Mouse (Mus musculus): Measurements from ENCODE around the gene Cenpv. TPM values are rescaled to one million over a fixed set of nuclear protein-coding genes. Genes with fewer than 3 reads are reported as not detected.

The Cenpv gene
- total and polyA plus RNA-seq, 2 experiments: 20.5 to 32.6 TPM

DNA sequence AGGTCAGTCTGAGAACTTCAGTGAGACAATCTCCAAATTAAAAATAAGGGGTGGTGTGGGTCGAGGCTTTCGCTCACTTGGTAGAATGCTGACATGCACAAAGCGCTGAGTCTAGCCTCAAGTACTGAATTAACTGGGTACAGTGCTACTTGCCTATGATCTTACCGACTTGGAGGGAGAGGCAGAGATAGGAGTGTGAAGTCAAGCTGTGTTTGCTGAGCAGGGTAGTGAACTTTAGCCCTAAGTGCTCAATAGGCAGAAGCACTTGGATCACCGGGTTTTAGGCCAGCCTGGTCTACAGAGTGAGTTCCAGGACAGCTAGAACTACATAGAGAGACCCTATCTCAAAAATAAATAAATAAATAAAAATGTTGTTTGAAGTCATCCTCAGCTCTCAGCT is 18.1 kb upstream of the Cenpv start:
- TF ChIP-seq POLR2A (IDR thresholded peaks at IDR 0.05; ENCODE audit: extremely low read depth, insufficient read depth, low read length) (no peak), CTCF (IDR thresholded peaks at IDR 0.05; ENCODE audit: low read depth, low read length) (no peak)
- H3K27ac ChIP-seq (replicated peaks; ENCODE audit: insufficient read depth, low read depth, low read length): no peak overlapping the region

DNA sequence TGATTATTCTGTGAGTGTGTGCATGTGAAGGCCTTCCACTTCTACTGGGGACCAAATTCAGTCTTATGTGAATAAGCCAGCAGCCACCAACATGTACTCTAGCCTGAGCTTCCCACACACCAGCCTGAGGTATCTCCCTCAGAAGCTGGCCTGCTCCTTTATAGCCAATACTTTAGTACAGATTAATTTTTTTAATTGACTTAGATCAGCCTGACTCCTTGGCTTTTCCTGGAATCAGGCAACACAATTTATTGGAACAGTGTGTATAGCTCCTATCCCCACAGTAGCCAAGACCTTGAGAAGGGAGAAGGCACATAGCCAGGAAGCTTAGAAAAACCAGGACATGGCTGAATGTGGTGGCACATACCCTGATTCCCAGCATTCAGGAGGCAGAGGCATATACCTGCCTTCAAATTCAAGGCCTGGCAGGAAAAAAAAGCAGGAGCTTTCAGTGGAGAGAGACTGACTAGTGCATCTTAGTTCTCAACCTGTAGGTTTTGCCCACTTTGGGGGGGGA is 16.9 kb upstream of the Cenpv start:
- Histone ChIP-seq H3K36me3 (ENCODE audit: control insufficient read depth, insufficient read depth, low read length) (peaks cover 14% of the 10 kb centered on the region), H3K79me2 (ENCODE audit: control insufficient read depth, insufficient read depth, low read length) (peaks cover 4% of the 10 kb centered on the region; the same call in 1 of the 2 replicates), H3K9ac (ENCODE audit: low read depth, low read length) (no peak overlapping the region), H3K4me3 (ENCODE audit: insufficient read depth, low read depth, low read length) (no peak overlapping the region), H3K4me1 (ENCODE audit: control insufficient read depth, insufficient read depth, low read length) (peaks cover 21% of the 10 kb centered on the region), H3K27me3 (ENCODE audit: control insufficient read depth, insufficient read depth, low read length) (no peaks in the 10 kb centered on the region), H3K27ac (replicated peaks; ENCODE audit: insufficient read depth, low read depth, low read length) (no peak overlapping the region)
- TF ChIP-seq CTCF (IDR thresholded peaks at IDR 0.05; ENCODE audit: low read depth, low read length) (no peak), POLR2A (IDR thresholded peaks at IDR 0.05; ENCODE audit: extremely low read depth, insufficient read depth, low read length) (no peak)
- DNase-seq (ENCODE audit: extremely low read depth, low read depth, low spot score): peak; percentile 60

More for the DNA sequence above, 18.1 kb upstream of the Cenpv start:
- Histone ChIP-seq H3K4me3 (ENCODE audit: insufficient read depth, low read depth, low read length) (no peak overlapping the region), H3K79me2 (ENCODE audit: control insufficient read depth, insufficient read depth, low read length) (no peaks in the 10 kb centered on the region), H3K4me1 (ENCODE audit: control insufficient read depth, insufficient read depth, low read length) (peaks cover 21% of the 10 kb centered on the region), H3K36me3 (ENCODE audit: control insufficient read depth, insufficient read depth, low read length) (peaks cover 14% of the 10 kb centered on the region), H3K27me3 (ENCODE audit: control insufficient read depth, insufficient read depth, low read length) (no peaks in the 10 kb centered on the region), H3K9ac (ENCODE audit: low read depth, low read length) (no peak overlapping the region)
- peak; percentile 86 for DNase-seq (ENCODE audit: extremely low read depth, low read depth, low spot score)
- WGBS: 25% methylated on average over 5 of the region's 5 CpGs

DNA sequence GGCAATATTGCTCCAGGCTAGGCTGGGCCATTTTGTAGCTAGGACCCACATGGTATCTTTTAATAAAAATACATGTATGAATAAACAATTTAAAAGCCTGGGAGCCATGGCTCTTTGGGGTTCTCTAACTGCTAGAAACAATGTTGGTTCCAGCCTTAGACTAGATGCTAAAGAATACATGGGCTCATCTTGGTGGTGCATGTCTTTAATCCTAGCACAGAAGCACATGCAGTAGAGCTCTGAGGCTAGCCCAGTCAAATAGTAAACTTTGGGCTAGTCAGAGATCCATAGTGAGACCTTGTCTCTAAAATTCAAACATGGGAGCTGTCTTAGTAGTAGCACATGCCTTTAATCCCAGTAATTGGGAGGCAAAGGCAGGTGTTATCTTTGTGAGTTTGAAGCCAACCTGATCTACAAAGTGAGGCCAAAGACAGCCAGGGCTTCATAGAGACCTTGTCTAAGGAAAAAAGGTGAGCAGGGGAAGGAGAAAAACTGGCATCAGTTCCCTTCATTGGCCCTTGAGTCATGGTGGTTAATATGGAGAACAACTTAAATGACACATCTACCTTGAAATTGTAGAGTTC is 16.0 kb upstream of the Cenpv start:
- no peak overlapping the region for H3K27ac ChIP-seq (replicated peaks; ENCODE audit: insufficient read depth, low read depth, low read length)
- no peak overlapping the region for H3K4me3 ChIP-seq (ENCODE audit: insufficient read depth, low read depth, low read length)
- H3K36me3 ChIP-seq (ENCODE audit: control insufficient read depth, insufficient read depth, low read length): peaks cover 14% of the 10 kb centered on the region
- DNase-seq (ENCODE audit: extremely low read depth, low read depth, low spot score): peak; percentile 46
- H3K4me1 ChIP-seq (ENCODE audit: control insufficient read depth, insufficient read depth, low read length): peaks cover 21% of the 10 kb centered on the region
- H3K79me2 ChIP-seq (ENCODE audit: control insufficient read depth, insufficient read depth, low read length): peaks cover 4% of the 10 kb centered on the region; the same call in 1 of the 2 replicates
- H3K9ac ChIP-seq (ENCODE audit: low read depth, low read length): no peak overlapping the region
- H3K27me3 ChIP-seq (ENCODE audit: control insufficient read depth, insufficient read depth, low read length): no peaks in the 10 kb centered on the region
- TF ChIP-seq POLR2A (IDR thresholded peaks at IDR 0.05; ENCODE audit: extremely low read depth, insufficient read depth, low read length) (no peak), CTCF (IDR thresholded peaks at IDR 0.05; ENCODE audit: low read depth, low read length) (no peak)

DNA sequence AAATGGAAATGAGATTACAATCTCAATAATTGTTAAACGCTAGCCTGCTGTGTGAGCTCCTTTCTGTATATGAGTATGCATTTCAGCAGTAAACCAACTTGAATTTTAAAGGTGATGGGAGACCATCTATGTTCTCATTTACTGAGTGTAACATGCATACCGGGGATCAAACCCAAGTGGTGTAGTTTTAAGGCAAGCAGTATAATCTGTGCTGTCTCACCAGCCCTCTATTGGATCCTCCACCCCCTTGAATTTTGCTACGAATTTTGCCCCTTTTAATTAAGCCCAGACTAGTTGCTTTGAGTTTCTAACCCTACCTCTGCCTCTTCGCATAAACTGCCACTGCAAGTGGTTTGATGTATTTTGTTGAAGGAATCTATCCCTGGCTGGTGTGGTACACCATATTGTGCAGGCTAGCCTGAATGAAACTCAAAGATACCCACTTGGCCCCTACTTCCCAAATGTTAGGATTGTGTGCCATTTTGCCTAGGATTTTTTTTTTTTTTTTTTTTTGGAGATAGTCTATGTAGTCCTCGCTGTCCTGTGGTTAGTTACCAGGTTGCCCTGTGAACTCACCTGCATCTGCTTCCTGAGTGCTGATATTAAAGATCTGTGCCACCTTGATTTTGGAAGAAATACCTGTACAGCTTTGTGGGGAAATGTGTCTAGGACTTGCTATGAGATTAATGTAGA is 15.2 kb upstream of the Cenpv start:
- peak; percentile 23 for DNase-seq (ENCODE audit: extremely low read depth, low read depth, low spot score)
- Histone ChIP-seq H3K4me3 (ENCODE audit: insufficient read depth, low read depth, low read length) (peak overlapping the region; percentile 19; the same call in 1 of the 2 replicates), H3K79me2 (ENCODE audit: control insufficient read depth, insufficient read depth, low read length) (peaks cover 4% of the 10 kb centered on the region; the same call in 1 of the 2 replicates), H3K27me3 (ENCODE audit: control insufficient read depth, insufficient read depth, low read length) (no peaks in the 10 kb centered on the region), H3K36me3 (ENCODE audit: control insufficient read depth, insufficient read depth, low read length) (peaks cover 14% of the 10 kb centered on the region), H3K9ac (ENCODE audit: low read depth, low read length) (peak overlapping the region; percentile 10; the same call in 1 of the 2 replicates), H3K27ac (replicated peaks; ENCODE audit: insufficient read depth, low read depth, low read length) (no peak overlapping the region), H3K4me1 (ENCODE audit: control insufficient read depth, insufficient read depth, low read length) (peaks cover 21% of the 10 kb centered on the region)
- TF ChIP-seq CTCF (IDR thresholded peaks at IDR 0.05; ENCODE audit: low read depth, low read length) (no peak), POLR2A (IDR thresholded peaks at IDR 0.05; ENCODE audit: extremely low read depth, insufficient read depth, low read length) (no peak)
- WGBS: 70% methylated on average over 5 of the region's 5 CpGs

DNA sequence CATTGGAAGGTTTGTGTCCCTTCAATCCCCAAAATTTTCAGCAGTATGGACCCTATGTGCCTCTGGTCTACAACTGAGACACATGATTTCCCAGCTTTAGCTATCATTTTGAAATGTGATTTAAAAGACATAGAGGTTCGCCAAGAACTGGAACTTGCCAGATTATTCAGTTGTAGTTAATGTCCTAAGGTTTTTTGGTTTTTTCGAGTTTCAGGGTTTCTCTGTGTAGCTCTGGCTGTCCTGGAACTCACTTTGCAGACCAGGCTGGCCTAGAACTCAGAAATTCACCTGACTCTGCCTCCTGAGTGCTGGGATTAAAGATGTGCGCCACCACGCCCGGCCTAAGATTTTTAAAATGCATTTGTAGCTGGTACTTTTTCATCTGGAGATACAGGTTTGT is 14.6 kb upstream of the Cenpv start:
- no peak for DNase-seq (ENCODE audit: extremely low read depth, low read depth, low spot score)
- no peak overlapping the region for H3K9ac ChIP-seq (ENCODE audit: low read depth, low read length)
- H3K27me3 ChIP-seq (ENCODE audit: control insufficient read depth, insufficient read depth, low read length): no peaks in the 10 kb centered on the region
- TF ChIP-seq CTCF (IDR thresholded peaks at IDR 0.05; ENCODE audit: low read depth, low read length) (no peak), POLR2A (IDR thresholded peaks at IDR 0.05; ENCODE audit: extremely low read depth, insufficient read depth, low read length) (no peak)
- WGBS: 70% methylated on average over 5 of the region's 5 CpGs
- H3K36me3 ChIP-seq (ENCODE audit: control insufficient read depth, insufficient read depth, low read length): peaks cover 14% of the 10 kb centered on the region
- H3K27ac ChIP-seq (replicated peaks; ENCODE audit: insufficient read depth, low read depth, low read length): no peak overlapping the region
- peaks cover 4% of the 10 kb centered on the region; the same call in 1 of the 2 replicates for H3K79me2 ChIP-seq (ENCODE audit: control insufficient read depth, insufficient read depth, low read length)
- peak overlapping the region; percentile 45; the same call in 1 of the 2 replicates for H3K4me3 ChIP-seq (ENCODE audit: insufficient read depth, low read depth, low read length)
- H3K4me1 ChIP-seq (ENCODE audit: control insufficient read depth, insufficient read depth, low read length): peaks cover 17% of the 10 kb centered on the region

All from liver, adult 2 months (tissue).